Comparison of ENCODE assay signal across 8 mouse cellular contexts in the genomic region with DNA sequence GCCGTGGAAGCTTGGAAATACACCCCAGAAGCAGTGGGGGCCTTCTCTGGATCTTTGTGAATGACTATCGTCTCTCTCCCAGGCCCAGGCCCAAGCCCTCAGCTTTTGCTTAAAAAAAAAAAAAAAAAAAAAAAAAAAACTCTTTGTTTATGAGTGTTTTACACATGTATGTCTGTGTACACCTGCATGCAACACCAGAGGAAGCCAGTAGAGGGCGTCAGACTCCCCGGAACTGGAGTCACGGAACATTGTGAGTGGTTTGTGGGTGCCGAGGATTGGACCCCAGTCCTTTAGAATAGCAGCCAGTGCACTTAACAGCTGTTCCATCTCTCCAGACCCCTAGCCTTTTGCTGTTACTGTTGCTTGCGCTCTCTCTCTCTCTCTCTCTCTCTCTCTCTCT. TPM values are rescaled to one million over a fixed set of nuclear protein-coding genes. Genes with fewer than 3 reads are reported as not detected.
DNase-seq lines count a peak whose midpoint lies in the region; ATAC-seq and TF ChIP-seq lines count a peak whose summit lies in the region.

No protein-coding gene starts in this region.

- no peak overlapping the region for H3K27ac ChIP-seq in kidney, postnatal 0 days
- H3K27ac ChIP-seq in brown adipose tissue, adult 24 weeks (replicated peaks; ENCODE audit: low read depth, low read length), result no peak overlapping the region
- no peak overlapping the region for H3K27ac ChIP-seq in hindbrain, postnatal 0 days
- H3K27ac ChIP-seq in neural tube, embryonic 11.5 days (ENCODE audit: low read depth, low read length), result no peak overlapping the region

- H3K27me3 ChIP-seq in kidney, postnatal 0 days (ENCODE audit: insufficient read depth, low read length), result no peaks in the 10 kb centered on the region
- H3K27me3 ChIP-seq in hindbrain, postnatal 0 days (ENCODE audit: insufficient read depth, low read length), result no peaks in the 10 kb centered on the region
- no peaks in the 10 kb centered on the region for H3K27me3 ChIP-seq in neural tube, embryonic 11.5 days (ENCODE audit: control insufficient read depth, insufficient read depth, low read length)

- no peak overlapping the region for H3K9ac ChIP-seq in kidney, postnatal 0 days (ENCODE audit: low read depth, low read length)
- H3K9ac ChIP-seq in hindbrain, postnatal 0 days (replicated peaks; ENCODE audit: low read length), result no peak overlapping the region
- H3K9ac ChIP-seq in neural tube, embryonic 11.5 days (ENCODE audit: low read length), result no peak overlapping the region

- no peak for ATAC-seq in kidney, postnatal 0 days (replicated peaks; ENCODE audit: low FRiP score, low read depth)
- no peak for ATAC-seq in hindbrain, postnatal 0 days
- ATAC-seq in neural tube, embryonic 11.5 days (ENCODE audit: insufficient read depth, low FRiP score, low TSS enrichment), result no peak

- H3K9me3 ChIP-seq in kidney, postnatal 0 days (replicated peaks; ENCODE audit: low read length), result no peaks in the 10 kb centered on the region
- no peaks in the 10 kb centered on the region for H3K9me3 ChIP-seq in hindbrain, postnatal 0 days (ENCODE audit: low read length)
- no peaks in the 10 kb centered on the region for H3K9me3 ChIP-seq in neural tube, embryonic 11.5 days (ENCODE audit: control insufficient read depth, low read length)

- TF ChIP-seq CTCF in kidney, postnatal 0 days (IDR thresholded peaks at IDR 0.05; ENCODE audit: low read depth), result peak; percentile 45
- peak; percentile 44 for TF ChIP-seq CTCF in hindbrain, postnatal 0 days (IDR thresholded peaks at IDR 0.05; ENCODE audit: low read depth)

- DNase-seq in kidney, postnatal 0 days (ENCODE audit: low spot score), result no peak
- DNase-seq in kidney, postnatal 14 days, result no peak
- DNase-seq in hindbrain, postnatal 0 days (ENCODE audit: low spot score), result no peak
- DNase-seq in neural tube, embryonic 11.5 days (ENCODE audit: low spot score), result peak; percentile 41
- no peak for DNase-seq in gastrocnemius, postnatal 4 days (ENCODE audit: low spot score in 2 of 2)
- DNase-seq in urinary bladder, postnatal 10 days (ENCODE audit: low spot score), result no peak
- no peak for DNase-seq in frontal cortex, postnatal 25 days (ENCODE audit: low spot score in 2 of 2)

- H3K36me3 ChIP-seq in kidney, postnatal 0 days (ENCODE audit: insufficient read depth, low read length), result no peaks in the 10 kb centered on the region
- H3K36me3 ChIP-seq in hindbrain, postnatal 0 days (ENCODE audit: insufficient read depth, low read length), result no peaks in the 10 kb centered on the region
- H3K36me3 ChIP-seq in neural tube, embryonic 11.5 days (ENCODE audit: control insufficient read depth, insufficient read depth, low read length), result no peaks in the 10 kb centered on the region

- WGBS in kidney, postnatal 0 days, result 66% methylated on average over 7 of the region's 7 CpGs
- 52% methylated on average over 7 of the region's 7 CpGs for WGBS in hindbrain, postnatal 0 days
- 56% methylated on average over 7 of the region's 7 CpGs for WGBS in neural tube, embryonic 11.5 days

- H3K4me1 ChIP-seq in kidney, postnatal 0 days (replicated peaks; ENCODE audit: insufficient read depth, low read length), result 0 out of 2 replicates have a peak, but pooled peaks cover 11% of the 10 kb centered on the region
- no peaks in the 10 kb centered on the region for H3K4me1 ChIP-seq in brown adipose tissue, adult 24 weeks (ENCODE audit: control insufficient read depth, insufficient read depth, insufficient read length, low read length)
- H3K4me1 ChIP-seq in hindbrain, postnatal 0 days (ENCODE audit: insufficient read depth, low read length), result no peaks in the 10 kb centered on the region
- H3K4me1 ChIP-seq in neural tube, embryonic 11.5 days (ENCODE audit: control insufficient read depth, insufficient read depth, low read length), result no peaks in the 10 kb centered on the region

- no peak overlapping the region for H3K4me2 ChIP-seq in kidney, postnatal 0 days (ENCODE audit: low read length)
- H3K4me2 ChIP-seq in hindbrain, postnatal 0 days (ENCODE audit: low read depth, low read length), result peak overlapping the region; percentile 27
- H3K4me2 ChIP-seq in neural tube, embryonic 11.5 days (ENCODE audit: low read depth), result 0 out of 2 replicates have a peak overlapping the region, but pooled peaks have one; percentile 20

- H3K4me3 ChIP-seq in kidney, postnatal 0 days (replicated peaks; ENCODE audit: low read depth, low read length), result no peak overlapping the region
- 0 out of 2 replicates have a peak overlapping the region, but pooled peaks have one; percentile 31 for H3K4me3 ChIP-seq in brown adipose tissue, adult 24 weeks (ENCODE audit: insufficient read depth, low read depth, low read length)
- H3K4me3 ChIP-seq in hindbrain, postnatal 0 days (ENCODE audit: low read length), result no peak overlapping the region
- H3K4me3 ChIP-seq in neural tube, embryonic 11.5 days (ENCODE audit: low read depth, low read length), result peak overlapping the region; percentile 20; the same call in 1 of the 2 replicates

RNA-seq across cellular contexts. Expression of gene Hipk2, which starts 49.8 kb away (rescaled TPM):
- 20.4 and 23.1 TPM in 2 replicates for polyA plus RNA-seq in kidney, postnatal 0 days (2015; fragmentation: Nextera tagmentation; extraction: Ambion mirVana)
- 23.7 and 63.9 TPM in 2 replicates for polyA plus RNA-seq in brown adipose tissue, adult 24 weeks (2012; ENCODE audit: insufficient read depth, insufficient read length, missing spikeins)
- total RNA-seq in hindbrain, postnatal 0 days (2014; rRNA removed), result 60.3 and 67.8 TPM in 2 replicates
- polyA plus RNA-seq in hindbrain, postnatal 0 days (2015; fragmentation: Nextera tagmentation; extraction: Ambion mirVana), result 24.9 and 25.3 TPM in 2 replicates
- 26.7 and 30.6 TPM in 2 replicates for polyA plus RNA-seq in neural tube, embryonic 11.5 days (2014; fragmentation: Nextera tagmentation; extraction: Ambion mirVana)
- 10 to 100 TPM; 37.0 to 37.7 TPM for total RNA-seq in gastrocnemius, postnatal 4 days (2021)

RNA-seq across cellular contexts. Expression of gene Tbxas1, which starts 50.5 kb away (rescaled TPM):
- 9.7 and 10.5 TPM in 2 replicates for polyA plus RNA-seq in kidney, postnatal 0 days (2015; fragmentation: Nextera tagmentation; extraction: Ambion mirVana)
- 1.4 and 1.8 TPM in 2 replicates for polyA plus RNA-seq in brown adipose tissue, adult 24 weeks (2012; ENCODE audit: insufficient read depth, insufficient read length, missing spikeins)
- total RNA-seq in hindbrain, postnatal 0 days (2014; rRNA removed), result 2.0 and 4.3 TPM in 2 replicates
- 2.1 and 2.4 TPM in 2 replicates for polyA plus RNA-seq in hindbrain, postnatal 0 days (2015; fragmentation: Nextera tagmentation; extraction: Ambion mirVana)
- polyA plus RNA-seq in neural tube, embryonic 11.5 days (2014; fragmentation: Nextera tagmentation; extraction: Ambion mirVana), result 1.5 and 2.8 TPM in 2 replicates
- total RNA-seq in gastrocnemius, postnatal 4 days (2021), result 1 to 10 TPM; 2.4 to 3.3 TPM

Comparison
In these comparisons a context has a peak if more than half of its experiments do, and no peak if none do; other contexts are left out.
1. H3K4me3 ChIP-seq: peak in brown adipose tissue, adult 24 weeks (single experiment) and neural tube, embryonic 11.5 days (single experiment); none in kidney, postnatal 0 days (single experiment) and hindbrain, postnatal 0 days (single experiment).